Mouse (Mus musculus) erythroid progenitor cell, adult 5-6 weeks (primary cell): Measurements from ENCODE around the gene Unc5a. TPM values are rescaled to one million over a fixed set of nuclear protein-coding genes. Genes with fewer than 3 reads are reported as not detected.

ENCODE experiments used
- ATAC-seq: replicated peaks from 2 replicates; pipeline ENCODE4 v1.8.0; 2016; ENCODE audit warnings: moderate number of reproducible peaks, mild to moderate bottlenecking, moderate TSS enrichment, inconsistent platforms; ENCODE audit not compliant: poor library complexity, low FRiP score, severe bottlenecking
- total RNA-seq, 2 experiments: library from RNA; stranded (forward) in 1 of 2; stranded (reverse) in 1 of 2; fragments of 150-400 nt in 1 of 2; fragments of 186-747, 209-891 nt in 1 of 2; gene quantifications; 2 replicates each; pipeline versions ENCODE4 v1.2.3 to v1.2.4; 2015 to 2017; ENCODE audit warnings: low replicate concordance in 2 of 2

Unc5a gene
- total RNA-seq, 2 experiments from 2014 or later: not detected

GRCm38 (mm10) chr13:54994576-54994975, 45.4 kb downstream of the Unc5a start:
- ATAC-seq: no peak

GRCm38 (mm10) chr13:54995161-54995560, 46.0 kb downstream of the Unc5a start:
- ATAC-seq: no peak

- ATAC-seq: no peak
Measured at GRCm38 (mm10) chr13:54997568-54997967, 48.4 kb downstream of the Unc5a start.

DNA sequence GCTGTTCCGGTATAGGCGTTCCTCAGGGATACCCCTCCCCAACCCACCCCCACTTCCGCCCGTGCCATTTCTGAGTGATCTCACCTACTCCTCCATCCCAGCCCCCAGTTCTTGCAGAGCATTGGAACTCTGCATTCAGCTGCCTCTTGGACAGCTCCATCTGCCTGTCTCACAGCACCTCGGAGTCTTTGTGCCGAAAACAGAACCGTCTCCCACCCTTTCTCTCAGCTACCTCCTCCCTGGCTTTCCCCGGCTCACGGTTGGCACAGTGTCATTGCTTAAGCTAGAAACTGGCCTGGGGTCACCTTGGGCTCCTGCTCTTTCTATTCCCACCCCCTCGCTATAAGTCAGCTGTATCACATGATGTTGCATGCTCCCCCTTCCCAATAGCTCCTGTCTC, 51.2 kb downstream of the Unc5a start:
- ATAC-seq: no peak

GRCm38 (mm10) chr13:55002090-55002489, 52.9 kb downstream of the Unc5a start:
- no peak for ATAC-seq

DNA sequence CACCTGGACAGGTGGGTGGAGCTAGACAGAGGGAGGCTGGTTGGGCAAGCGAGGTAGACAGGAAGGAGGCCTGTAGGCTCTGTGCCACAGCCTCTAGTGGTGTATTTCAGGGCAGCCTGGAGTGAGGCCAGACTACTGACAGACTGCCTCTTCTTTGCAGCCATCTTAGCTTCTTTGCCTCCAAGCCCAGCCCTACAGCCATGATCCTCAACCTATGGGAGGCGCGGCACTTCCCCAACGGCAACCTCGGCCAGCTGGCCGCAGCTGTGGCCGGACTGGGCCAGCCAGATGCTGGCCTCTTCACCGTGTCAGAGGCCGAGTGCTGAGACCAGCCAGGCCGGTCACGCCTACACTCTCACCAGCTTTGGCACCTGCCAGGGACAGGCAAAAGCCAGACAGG, 55.4 kb downstream of the Unc5a start:
- ATAC-seq: no peak

DNA sequence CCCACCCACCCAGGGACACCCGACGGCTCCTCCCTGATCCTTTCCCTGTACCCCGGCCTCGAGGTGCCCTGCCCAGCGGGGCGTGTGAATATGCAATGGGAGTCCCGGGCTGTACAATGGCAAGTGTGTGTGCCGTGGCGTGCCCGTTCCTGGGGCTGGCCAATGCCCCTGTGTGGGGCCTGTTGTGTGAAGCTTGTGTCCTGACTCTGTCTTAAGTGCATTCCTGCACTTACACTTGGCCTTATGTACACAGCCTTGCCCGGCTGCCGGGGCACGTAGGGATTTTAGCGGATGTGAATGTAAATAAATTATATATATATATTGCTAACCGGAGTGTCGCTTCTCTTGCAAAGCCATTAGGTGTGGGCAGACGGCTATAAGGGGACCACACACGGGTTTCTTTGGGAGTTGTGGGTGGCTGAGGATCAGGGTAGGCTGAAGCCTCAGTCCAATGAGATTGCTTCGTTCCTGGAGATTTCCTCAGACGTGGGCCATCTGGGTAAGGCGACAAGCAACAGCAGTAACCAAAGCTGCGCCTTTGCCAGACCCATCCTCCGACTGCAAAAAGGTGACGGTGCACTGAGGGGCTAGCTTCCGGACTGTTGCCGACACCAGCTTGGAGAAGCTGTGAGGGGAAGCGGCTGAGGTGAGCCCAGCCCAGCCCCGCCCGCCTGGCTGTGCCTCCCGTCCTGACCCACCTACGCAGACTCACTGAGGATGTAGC, 56.6 kb downstream of the Unc5a start:
- no peak for ATAC-seq

DNA sequence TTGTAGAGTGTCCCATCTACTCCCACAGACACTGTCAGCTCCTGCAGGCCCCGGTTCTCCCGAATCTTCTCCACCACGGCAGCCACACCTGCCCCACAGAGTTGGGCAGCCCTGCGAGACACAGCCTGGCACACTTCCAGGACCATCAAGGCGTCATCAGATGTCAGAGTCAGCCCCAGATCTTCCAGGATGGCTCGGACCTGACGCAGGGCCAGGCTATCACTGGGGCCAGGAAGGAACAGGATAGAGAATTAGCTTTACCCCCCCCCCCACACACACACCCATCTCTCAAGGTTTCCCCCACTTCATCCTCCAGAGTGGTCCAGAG, 57.2 kb downstream of the Unc5a start:
- no peak for ATAC-seq

- ATAC-seq: no peak
Measured at GRCm38 (mm10) chr13:55008589-55008988, 59.4 kb downstream of the Unc5a start.

DNA sequence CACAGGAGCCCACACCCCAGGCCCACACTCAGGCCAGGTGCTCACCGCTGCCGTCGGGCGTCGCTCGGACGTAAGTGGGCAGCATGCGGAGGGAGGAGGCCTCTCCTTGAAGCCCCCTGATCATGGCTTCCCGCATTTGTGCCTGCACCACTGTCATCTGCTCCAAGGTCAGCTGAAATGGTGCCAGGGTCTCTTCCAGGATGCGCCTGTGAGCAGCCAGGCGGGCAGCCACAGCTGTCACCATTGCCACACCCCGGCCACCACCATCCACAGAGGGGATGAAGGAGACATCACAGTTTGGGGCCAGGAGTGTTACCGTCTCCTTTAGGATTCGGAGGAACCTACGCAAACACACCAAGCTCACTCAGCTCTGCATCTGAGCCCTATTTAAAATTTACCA, 61.9 kb downstream of the Unc5a start:
- no peak for ATAC-seq

- no peak for ATAC-seq
Measured at GRCm38 (mm10) chr13:55011981-55012478, 62.8 kb downstream of the Unc5a start.

DNA sequence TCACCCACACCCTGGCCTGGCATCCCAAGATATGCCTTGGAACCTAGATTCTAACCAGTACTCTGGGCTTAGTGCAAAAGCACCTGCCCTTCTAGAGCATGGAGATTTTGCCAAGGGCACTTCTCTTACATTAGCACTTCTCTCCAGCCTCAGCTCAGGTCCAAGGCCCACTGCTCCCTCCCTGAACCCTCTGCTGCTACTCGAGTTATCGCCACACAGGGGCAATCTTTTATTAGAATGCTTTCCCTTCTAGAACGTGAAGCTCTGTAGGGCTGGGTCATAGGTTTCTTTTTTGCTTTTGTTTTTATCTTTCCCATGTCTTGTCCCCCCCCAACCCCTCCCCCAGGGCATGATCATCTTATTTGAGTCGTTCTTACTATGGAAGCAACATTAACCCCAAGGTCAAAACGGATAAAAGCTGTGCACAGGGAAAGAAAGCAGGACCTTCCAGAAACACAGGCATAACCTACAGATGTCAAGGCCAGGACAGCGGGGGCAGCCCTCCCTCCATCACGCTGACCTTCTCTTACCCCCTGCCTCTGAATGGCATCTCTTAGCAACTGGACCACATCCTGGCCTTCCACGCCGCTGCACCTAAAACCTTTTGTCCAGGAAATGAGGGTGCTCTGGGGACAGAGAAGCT, 64.6 kb downstream of the Unc5a start:
- ATAC-seq: no peak

- no peak for ATAC-seq
Measured at GRCm38 (mm10) chr13:55014451-55014850, 65.2 kb downstream of the Unc5a start.

DNA sequence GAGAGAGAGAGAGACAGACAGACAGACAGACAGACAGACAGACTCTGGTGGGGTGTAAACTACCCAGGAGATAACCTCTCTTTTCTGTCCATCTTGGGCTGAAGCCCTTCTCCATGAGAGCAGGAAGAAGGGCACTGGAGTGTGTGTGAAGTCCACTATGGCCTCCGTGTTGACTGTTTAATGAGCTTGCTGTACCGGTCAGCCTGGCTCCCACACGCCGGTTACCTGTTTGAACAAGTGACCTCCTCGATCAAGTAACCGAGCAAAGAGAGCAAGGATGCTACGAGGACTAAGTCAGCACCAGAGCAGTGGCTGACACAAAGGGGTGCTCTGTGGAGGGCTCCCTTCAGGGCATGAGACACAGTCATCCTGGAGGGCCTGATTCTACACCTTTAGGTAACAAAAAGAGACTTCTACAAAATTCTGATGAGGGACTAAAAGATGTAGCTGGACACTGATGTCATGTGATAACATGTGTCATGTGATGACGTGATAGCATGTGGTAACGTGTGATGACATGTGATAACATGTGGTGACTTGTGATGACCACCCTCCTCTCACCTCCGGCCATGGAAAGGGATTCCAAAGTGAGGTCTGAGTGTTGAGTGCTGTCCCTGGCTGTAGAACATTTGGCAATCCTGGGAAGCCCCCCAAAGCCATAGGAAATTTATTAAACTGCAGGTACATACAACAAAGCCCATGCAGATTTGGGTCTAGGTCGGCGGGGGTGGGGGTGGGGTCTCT, 68.1 kb downstream of the Unc5a start:
- no peak for ATAC-seq

- no peak for ATAC-seq
Measured at GRCm38 (mm10) chr13:55017898-55018599, 68.8 kb downstream of the Unc5a start.

DNA sequence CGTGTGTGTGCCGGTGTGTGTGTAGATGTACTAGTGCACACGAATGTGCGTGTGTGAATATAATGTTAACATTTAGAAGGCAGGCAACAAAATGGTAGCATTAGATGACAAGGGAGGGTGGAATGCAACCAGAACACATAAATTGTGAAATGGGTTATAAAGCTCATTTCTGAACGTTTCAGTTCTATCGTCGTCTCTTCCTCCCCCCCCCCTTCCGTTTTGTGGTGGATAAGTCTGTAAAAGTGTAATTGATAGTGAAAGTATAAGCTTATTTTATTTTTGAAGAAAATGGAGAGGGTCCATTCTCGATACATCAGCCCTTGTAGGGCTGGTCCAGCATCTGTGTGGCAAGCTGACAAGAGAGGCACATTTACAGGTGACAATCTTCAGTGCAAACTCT, 69.5 kb downstream of the Unc5a start:
- ATAC-seq: no peak

GRCm38 (mm10) chr13:55019181-55019580, 70.0 kb downstream of the Unc5a start:
- no peak for ATAC-seq

DNA sequence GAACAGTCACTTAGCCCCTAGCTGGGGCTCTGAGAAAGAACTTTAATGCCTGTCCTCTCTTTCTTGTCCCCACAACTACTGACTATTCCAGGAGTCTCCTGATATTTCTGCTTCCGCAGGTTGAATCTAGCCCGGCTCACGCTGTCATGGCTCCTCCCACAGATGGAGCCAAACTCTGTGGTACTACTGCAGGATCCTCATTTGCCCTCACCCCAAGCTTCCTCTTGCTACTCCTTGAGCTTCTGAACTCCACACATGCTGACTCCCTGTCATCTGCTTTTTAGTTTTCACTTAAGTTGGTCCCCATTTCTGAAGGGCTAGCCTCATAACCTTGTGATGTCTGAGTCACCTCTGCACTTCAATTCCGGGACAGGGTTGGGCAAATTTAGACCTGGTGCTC, 70.8 kb downstream of the Unc5a start:
- ATAC-seq: no peak

- no peak for ATAC-seq
Measured at GRCm38 (mm10) chr13:55021194-55021779, 72.1 kb downstream of the Unc5a start, which contains the start of gene Hk3. TSS of gene Hk3 (minus strand) at chr13:55021385.

GRCm38 (mm10) chr13:55022256-55022655, 73.0 kb downstream of the Unc5a start:
- no peak for ATAC-seq
